Mouse (Mus musculus) myocyte (in vitro differentiated cells): ENCODE results near the gene Muc13. TPM values are rescaled to one million over a fixed set of nuclear protein-coding genes. Genes with fewer than 3 reads are reported as not detected.

Experiments used
- H3K27me3 ChIP-seq: one replicate; pipeline ENCODE4 v1.6.1; 2011; ENCODE audit not compliant: control insufficient read depth, insufficient read depth, insufficient read length
- H3K36me3 ChIP-seq: one replicate; pipeline ENCODE4 v1.6.1; 2011; ENCODE audit not compliant: control insufficient read depth, insufficient read depth
- H3K4me2 ChIP-seq: one replicate; pipeline ENCODE4 v1.6.1; 2011; ENCODE audit warnings: low read depth, control low read depth
- H3K4me3 ChIP-seq: one replicate; pipeline ENCODE4 v1.5.1; 2011; ENCODE audit warnings: mild to moderate bottlenecking, control low read depth, moderate library complexity
- H3K79me2 ChIP-seq: one replicate; pipeline ENCODE4 v1.6.1; 2011; ENCODE audit not compliant: control insufficient read depth, insufficient read depth
- H3ac ChIP-seq: one replicate; pipeline ENCODE4 v1.6.1; 2011; ENCODE audit not compliant: control insufficient read depth, insufficient read length
- CEBPB ChIP-seq: IDR thresholded peaks from 2 replicates; pipeline ENCODE4 v1.6.1; 2011; ENCODE audit warnings: mild to moderate bottlenecking, moderate library complexity; ENCODE audit not compliant: poor library complexity, insufficient read depth, severe bottlenecking
- E2F4 ChIP-seq: IDR thresholded peaks from one replicate; pipeline ENCODE4 v1.6.1; 2011; ENCODE audit warnings: mild to moderate bottlenecking, control low read depth, moderate library complexity; ENCODE audit not compliant: insufficient read depth
- MAX ChIP-seq: IDR thresholded peaks from one replicate; pipeline ENCODE4 v1.6.1; 2011; ENCODE audit warnings: low read depth, mild to moderate bottlenecking, control low read depth
- MYOD1 ChIP-seq, 3 experiments: IDR thresholded peaks; one replicate each; pipeline ENCODE4 v1.6.1; 2011; ENCODE audit warnings: control low read depth in 2 of 3, low read depth in 2 of 3, mild to moderate bottlenecking in 2 of 3, moderate library complexity in 1 of 3; ENCODE audit not compliant: insufficient read length in 2 of 3, control insufficient read depth in 1 of 3
- MYOG ChIP-seq, 3 experiments: IDR thresholded peaks; one replicate each; pipeline ENCODE4 v1.6.1; 2011; ENCODE audit warnings: control low read depth in 2 of 3, low read depth in 2 of 3, mild to moderate bottlenecking in 2 of 3; ENCODE audit not compliant: insufficient read length in 2 of 3, control insufficient read depth in 1 of 3, insufficient read depth in 1 of 3
- POLR2A ChIP-seq: IDR thresholded peaks from one replicate; pipeline ENCODE4 v1.6.1; 2011; ENCODE audit warnings: low read depth, mild to moderate bottlenecking, control low read depth, moderate library complexity; ENCODE audit not compliant: insufficient read length
- POLR2AphosphoS2 ChIP-seq: IDR thresholded peaks from one replicate; pipeline ENCODE4 v1.6.1; 2011; ENCODE audit warnings: low read depth, control low read depth; ENCODE audit not compliant: insufficient read length
- REST ChIP-seq: IDR thresholded peaks from one replicate; pipeline ENCODE4 v1.6.1; 2011; ENCODE audit warnings: mild to moderate bottlenecking, control low read depth, moderate library complexity; ENCODE audit not compliant: insufficient read depth, insufficient read length
- SRF ChIP-seq: IDR thresholded peaks from one replicate; pipeline ENCODE4 v1.6.1; 2011; ENCODE audit warnings: low read depth; ENCODE audit not compliant: control insufficient read depth, insufficient read length
- TCF12 ChIP-seq: IDR thresholded peaks from one replicate; pipeline ENCODE4 v1.6.1; 2011; ENCODE audit warnings: mild to moderate bottlenecking, control low read depth; ENCODE audit not compliant: poor library complexity, insufficient read depth, severe bottlenecking
- TCF3 ChIP-seq: IDR thresholded peaks from one replicate; pipeline ENCODE4 v1.6.1; 2011; ENCODE audit warnings: low read depth, control low read depth; ENCODE audit not compliant: insufficient read length
- USF1 ChIP-seq: IDR thresholded peaks from one replicate; pipeline ENCODE4 v1.6.1; 2011; ENCODE audit warnings: low read depth, mild to moderate bottlenecking, control low read depth, moderate library complexity
- polyA plus RNA-seq: library from polyadenylated mRNA; unstranded; fragments of >200 nt; fragmentation: generic; extraction: Trizol; gene quantifications from one replicate; pipeline ENCODE4 v1.2.1, GENCODE M21; 2012; ENCODE audit warnings: missing spikeins

Muc13 gene
- polyA plus RNA-seq, 1 experiment, result 0.05 TPM

- TF ChIP-seq MAX (no peak), TCF3 (no peak), REST (no peak), MYOG (IDR thresholded peaks at IDR 0.05; ENCODE audit: control insufficient read depth in 1 of 3, insufficient read depth in 1 of 3, insufficient read length in 2 of 3, low read depth in 2 of 3) (no peak), TCF12 (no peak), MYOD1 (IDR thresholded peaks at IDR 0.05; ENCODE audit: control insufficient read depth in 1 of 3, insufficient read length in 2 of 3, low read depth in 2 of 3) (no peak), E2F4 (no peak), CEBPB (no peak), USF1 (no peak), POLR2A (no peak), POLR2AphosphoS2 (no peak), SRF (no peak)
- Histone ChIP-seq H3K79me2 (peaks cover 27% of the 10 kb centered on the region), H3K36me3 (peaks cover 6% of the 10 kb centered on the region), H3ac (no peak overlapping the region), H3K4me2 (no peak overlapping the region), H3K27me3 (no peaks in the 10 kb centered on the region), H3K4me3 (no peak overlapping the region)
Observed at GRCm38 (mm10) chr16:33844866-33845265, 51.0 kb downstream of the Muc13 start.

DNA sequence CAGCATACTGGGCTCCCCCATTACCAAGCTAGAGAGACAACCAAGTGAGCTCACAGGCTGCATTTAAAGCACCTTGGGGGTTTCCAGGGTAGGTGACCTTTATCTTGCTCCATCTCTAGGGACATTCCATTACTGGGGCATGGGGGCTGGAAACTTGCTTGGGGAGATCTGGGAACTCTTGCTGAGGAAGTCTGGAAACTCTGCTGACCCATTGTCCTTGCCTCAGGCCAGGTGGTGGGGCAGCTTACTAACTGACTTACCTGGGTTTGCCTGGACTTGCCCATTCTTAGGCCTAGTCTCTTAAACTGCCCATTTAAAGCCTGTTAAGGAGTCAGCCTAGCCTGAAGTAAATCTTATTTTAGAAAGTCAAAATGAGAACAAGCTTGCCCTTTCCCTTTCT, 59.4 kb downstream of the Muc13 start:
- no peak for TF ChIP-seq USF1
- no peak for TF ChIP-seq MAX
- no peak overlapping the region for H3K4me2 ChIP-seq

DNA sequence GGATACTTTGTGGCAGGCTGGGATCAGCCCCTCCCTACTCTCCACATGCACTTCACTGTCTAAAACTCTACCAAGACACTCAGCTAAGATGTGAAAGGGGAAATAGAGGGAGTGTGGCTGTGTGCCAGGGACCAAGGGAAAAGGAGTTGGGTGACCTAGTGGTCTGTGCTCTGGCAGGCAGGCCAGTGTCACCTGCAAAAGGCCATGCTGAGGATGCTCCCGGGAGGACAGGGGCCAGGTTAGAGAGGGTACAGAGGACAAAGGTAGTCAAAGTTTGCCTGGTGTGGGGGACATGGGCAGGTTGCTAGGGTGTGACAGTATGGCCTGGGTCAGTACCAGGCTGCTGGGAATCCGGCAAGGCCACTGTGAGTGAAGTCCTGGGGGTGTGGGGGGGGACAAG, 64.9 kb downstream of the Muc13 start:
- Histone ChIP-seq H3K79me2 (peaks cover 12% of the 10 kb centered on the region), H3K4me3 (no peak overlapping the region), H3K36me3 (no peaks in the 10 kb centered on the region), H3ac (no peak overlapping the region), H3K4me2 (no peak overlapping the region), H3K27me3 (no peaks in the 10 kb centered on the region)
- no peak for TF ChIP-seq MYOD1 (IDR thresholded peaks at IDR 0.05; ENCODE audit: control insufficient read depth in 1 of 3, insufficient read length in 2 of 3, low read depth in 2 of 3)
- no peak for TF ChIP-seq CEBPB
- TF ChIP-seq POLR2AphosphoS2, result no peak
- TF ChIP-seq E2F4, result no peak
- TF ChIP-seq POLR2A, result no peak
- no peak for TF ChIP-seq USF1
- TF ChIP-seq TCF12, result no peak
- TF ChIP-seq MAX, result no peak
- TF ChIP-seq SRF, result no peak
- TF ChIP-seq TCF3, result no peak
- TF ChIP-seq MYOG (IDR thresholded peaks at IDR 0.05; ENCODE audit: control insufficient read depth in 1 of 3, insufficient read depth in 1 of 3, insufficient read length in 2 of 3, low read depth in 2 of 3), result no peak
- TF ChIP-seq REST, result no peak

More for the DNA sequence above, 59.4 kb downstream of the Muc13 start:
- H3K79me2 ChIP-seq, result peaks cover 9% of the 10 kb centered on the region
- no peak overlapping the region for H3ac ChIP-seq
- H3K4me3 ChIP-seq, result no peak overlapping the region
- peaks cover 3% of the 10 kb centered on the region for H3K36me3 ChIP-seq
- no peaks in the 10 kb centered on the region for H3K27me3 ChIP-seq

GRCm38 (mm10) chr16:33859380-33859779, 65.5 kb downstream of the Muc13 start:
- TF ChIP-seq REST (no peak), MYOD1 (IDR thresholded peaks at IDR 0.05; ENCODE audit: control insufficient read depth in 1 of 3, insufficient read length in 2 of 3, low read depth in 2 of 3) (no peak), SRF (no peak), TCF12 (no peak)
- Histone ChIP-seq H3K4me2 (no peak overlapping the region), H3K79me2 (peaks cover 18% of the 10 kb centered on the region), H3ac (no peak overlapping the region), H3K4me3 (no peak overlapping the region), H3K27me3 (no peaks in the 10 kb centered on the region), H3K36me3 (no peaks in the 10 kb centered on the region)

DNA sequence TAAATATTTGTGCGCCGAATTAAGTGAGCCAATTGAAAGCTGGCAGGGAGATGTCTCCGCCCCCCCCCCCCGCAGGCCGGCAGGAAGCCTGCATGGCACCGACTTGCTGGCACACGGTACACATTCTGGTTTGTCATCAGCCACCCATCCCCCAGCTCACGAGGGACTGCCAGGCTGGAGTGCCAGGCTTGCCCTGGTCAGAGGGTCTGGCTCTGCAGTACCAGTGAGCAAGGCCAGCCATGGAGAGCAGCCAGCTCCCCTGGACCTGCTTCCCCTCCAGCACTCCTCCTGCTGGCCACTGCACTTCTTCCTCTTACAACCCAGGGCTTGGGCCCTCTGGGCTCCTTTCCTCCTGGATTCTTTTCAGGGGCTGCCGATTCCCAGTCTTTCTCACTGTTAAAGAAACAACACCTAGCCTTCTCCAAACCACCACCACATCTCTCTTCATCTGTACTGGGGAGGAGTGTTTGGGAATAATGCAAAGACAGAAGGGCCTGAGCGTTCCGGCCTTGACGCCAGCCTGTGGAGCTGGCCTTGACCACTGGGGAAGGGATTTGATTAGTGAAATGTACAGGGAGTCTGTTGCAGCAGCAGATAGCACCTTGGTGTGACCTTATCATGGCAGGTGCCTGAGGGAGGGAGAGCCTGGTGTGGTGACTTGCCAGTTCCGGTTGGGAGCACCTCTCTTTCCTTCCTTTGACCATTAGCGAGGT, 66.3 kb downstream of the Muc13 start:
- Histone ChIP-seq H3K4me3 (no peak overlapping the region), H3K36me3 (no peaks in the 10 kb centered on the region), H3K4me2 (peak overlapping the region; percentile 40), H3K27me3 (no peaks in the 10 kb centered on the region), H3ac (no peak overlapping the region), H3K79me2 (peaks cover 24% of the 10 kb centered on the region)
- peak in 1 of 3 experiments; percentile 10 for TF ChIP-seq MYOG (IDR thresholded peaks at IDR 0.05; ENCODE audit: control insufficient read depth in 1 of 3, insufficient read depth in 1 of 3, insufficient read length in 2 of 3, low read depth in 2 of 3)
- TF ChIP-seq SRF, result no peak

- H3K27me3 ChIP-seq, result no peaks in the 10 kb centered on the region
- peaks cover 24% of the 10 kb centered on the region for H3K79me2 ChIP-seq
Observed at GRCm38 (mm10) chr16:33862406-33862805, 68.6 kb downstream of the Muc13 start.

More at GRCm38 (mm10) chr16:33862406-33862805, 68.6 kb downstream of the Muc13 start:
- Histone ChIP-seq H3K36me3 (no peaks in the 10 kb centered on the region), H3K4me3 (no peak overlapping the region), H3K4me2 (no peak overlapping the region), H3ac (no peak overlapping the region)
- TF ChIP-seq POLR2A (no peak), TCF12 (no peak), CEBPB (no peak), MAX (no peak), USF1 (no peak), TCF3 (no peak), E2F4 (no peak), MYOG (IDR thresholded peaks at IDR 0.05; ENCODE audit: control insufficient read depth in 1 of 3, insufficient read depth in 1 of 3, insufficient read length in 2 of 3, low read depth in 2 of 3) (no peak), REST (no peak)
